Mouse (Mus musculus) ES-CJ7 (cell line): Measurements from ENCODE around the gene Parva.

Experiments used
- DNase-seq: peaks from one replicate; pipeline ENCODE4 v3.0.0; 2011; ENCODE audit warnings: low read depth, low spot score

The Parva gene

DNA sequence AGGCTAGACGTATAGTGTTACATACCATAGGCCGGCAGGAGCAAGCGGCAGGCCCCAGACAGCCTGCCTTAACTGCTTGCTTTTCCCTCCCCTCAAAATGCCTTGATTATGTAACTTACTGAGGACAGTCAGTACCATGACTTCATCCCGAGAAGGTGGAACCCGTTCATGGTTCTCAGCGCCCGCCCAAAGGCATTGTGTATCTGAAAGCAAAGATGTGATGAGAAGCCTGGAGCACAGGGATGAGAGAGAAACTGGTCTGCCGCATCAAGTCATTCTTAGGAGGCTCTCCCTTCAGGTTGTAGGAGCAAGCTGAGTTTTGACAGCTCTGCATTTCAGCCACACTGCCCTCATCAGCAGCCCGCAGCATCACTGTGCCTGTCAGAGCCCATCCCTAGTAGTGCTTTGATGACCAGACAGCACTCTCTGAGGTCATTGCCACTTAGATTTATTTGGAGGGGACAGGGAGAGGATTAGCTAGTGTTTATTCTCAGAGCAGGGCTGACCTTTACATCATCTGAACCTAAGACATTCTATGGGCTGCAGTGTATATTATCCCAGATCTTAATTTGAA lies 45.5 kb downstream of the Parva start:
- DNase-seq: no peak

DNA sequence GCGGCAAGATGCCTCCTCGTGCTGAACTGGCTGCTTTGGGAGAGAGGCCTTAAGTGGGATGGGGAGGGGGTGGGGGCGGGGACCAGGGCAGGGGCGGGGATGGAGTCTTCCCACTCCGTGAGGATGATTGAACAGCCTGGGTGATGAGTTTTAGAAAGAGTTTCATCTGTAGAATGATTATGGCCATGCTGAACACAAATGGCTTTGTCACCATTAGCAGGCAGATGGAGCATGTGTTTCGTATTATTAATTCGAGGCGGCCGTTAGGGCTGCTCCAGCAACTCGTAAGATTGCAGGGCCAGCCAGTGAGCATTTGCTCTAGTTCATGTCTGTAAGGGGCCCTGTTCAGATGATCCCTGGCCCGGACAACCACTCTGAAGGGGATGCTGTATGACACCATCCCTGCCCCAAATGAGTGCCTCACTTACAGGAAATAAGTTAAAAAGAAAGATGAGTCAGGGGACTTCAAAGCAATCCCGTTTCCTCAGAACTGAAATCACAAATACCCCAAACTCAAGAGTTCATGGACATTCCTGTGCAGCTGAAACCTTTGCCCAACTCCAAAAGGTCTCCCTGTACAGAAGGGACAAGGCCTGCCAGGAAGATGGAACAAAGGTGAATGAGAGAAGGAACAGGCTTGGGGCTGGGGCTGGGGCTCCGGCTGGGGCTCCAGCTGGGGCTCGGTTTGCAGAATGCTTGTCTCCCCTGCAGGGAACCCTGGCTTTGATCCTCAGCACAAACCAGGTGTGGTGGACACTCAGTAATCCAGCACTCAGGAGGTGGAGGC lies 46.5 kb downstream of the Parva start:
- no peak for DNase-seq

DNA sequence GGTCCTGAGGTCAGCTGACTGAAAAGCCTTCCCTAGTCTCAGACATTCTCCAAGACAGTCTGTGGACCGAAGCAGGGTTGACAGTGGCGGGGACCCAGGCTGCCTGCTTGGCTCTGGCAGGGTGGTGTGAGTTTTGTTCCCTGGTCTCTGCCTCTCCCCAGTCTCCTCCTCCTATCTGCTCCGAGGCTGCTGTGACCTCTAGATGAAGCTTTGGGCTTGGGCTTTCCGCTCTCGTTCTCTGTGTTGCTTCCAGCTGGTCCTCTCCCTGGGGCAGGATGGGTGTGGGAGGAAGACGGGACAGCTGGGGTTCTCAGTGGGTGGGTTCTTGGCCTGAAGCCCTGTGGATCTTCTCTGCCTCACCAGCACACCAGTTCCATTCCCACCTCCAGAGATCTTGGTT lies 51.8 kb downstream of the Parva start:
- peak; percentile 38 for DNase-seq

DNA sequence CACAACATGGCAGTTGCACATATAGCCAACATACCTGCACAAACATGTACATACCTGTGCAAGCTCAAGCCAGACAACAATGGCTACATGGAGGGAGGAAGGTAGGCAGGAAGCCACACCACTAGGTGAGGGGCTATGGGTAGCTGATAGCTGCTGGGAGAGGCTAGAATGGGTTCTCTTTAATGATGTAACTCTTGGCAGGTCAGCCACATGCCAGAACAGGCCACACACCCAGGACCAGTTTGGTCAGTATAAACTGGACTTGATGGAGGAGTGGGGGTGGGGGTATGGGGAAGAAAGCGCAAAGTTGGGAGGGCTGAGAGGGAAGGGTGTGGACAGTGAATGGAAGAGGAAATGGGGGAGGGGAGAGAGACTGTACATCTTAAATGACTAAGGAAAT lies 53.7 kb downstream of the Parva start:
- no peak for DNase-seq

DNA sequence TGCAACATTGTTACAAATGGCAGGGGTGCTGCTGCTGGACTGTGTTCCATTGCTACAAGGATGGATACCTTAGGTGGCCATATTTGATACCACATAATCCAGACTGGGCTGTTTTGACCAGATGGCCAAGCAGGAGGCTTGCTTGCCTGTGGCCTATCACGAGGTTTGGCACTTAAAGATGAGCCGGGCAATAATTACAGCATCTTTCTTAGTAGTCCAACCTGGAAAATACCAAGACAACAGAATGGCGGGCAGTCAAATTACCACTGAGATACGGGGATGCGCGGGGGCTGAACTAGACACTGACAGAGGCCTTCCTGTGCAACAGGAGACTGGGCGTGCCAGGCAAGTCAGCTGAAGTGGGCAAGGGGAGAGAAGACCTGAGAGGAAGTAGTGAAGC lies 55.3 kb downstream of the Parva start:
- no peak for DNase-seq

DNA sequence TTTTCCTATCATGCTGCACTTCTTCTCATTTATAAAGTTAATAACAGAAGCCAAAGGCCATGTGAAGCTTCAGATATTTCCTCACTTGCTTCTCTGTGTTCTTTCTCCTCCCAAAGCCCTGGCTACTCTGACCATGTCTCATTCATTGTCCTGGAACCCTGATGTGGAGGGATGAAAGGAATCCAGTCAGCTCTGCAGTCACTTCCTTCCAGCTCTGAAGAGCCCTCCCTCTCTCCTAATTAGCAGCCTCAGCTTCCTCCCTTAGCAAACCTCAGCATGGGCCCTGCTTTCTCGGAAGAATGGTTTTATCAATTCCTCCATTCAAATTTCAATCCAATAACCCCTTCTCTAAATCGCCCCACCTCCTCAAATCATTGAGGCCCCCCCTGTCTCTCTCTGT lies 56.1 kb downstream of the Parva start:
- DNase-seq: no peak

DNA sequence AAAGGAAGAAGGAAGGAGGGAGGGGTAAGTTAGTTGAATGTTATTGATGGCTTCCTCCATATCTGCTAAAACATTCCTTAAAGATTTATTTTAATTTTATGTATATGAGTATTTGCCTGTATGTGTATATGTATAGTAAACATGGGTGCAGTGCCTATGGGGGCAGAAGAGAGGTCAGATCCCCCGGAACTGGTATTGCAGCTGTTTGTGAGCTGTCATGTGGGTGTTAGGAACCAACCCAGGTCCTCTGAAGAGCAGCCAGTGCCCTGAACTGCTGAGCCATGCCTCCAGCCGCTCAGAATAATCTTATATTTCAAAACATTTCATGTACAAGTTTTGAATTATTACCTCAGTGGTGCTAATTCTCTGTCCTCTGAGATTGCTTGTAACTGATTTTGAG lies 63.5 kb downstream of the Parva start:
- DNase-seq: no peak

DNA sequence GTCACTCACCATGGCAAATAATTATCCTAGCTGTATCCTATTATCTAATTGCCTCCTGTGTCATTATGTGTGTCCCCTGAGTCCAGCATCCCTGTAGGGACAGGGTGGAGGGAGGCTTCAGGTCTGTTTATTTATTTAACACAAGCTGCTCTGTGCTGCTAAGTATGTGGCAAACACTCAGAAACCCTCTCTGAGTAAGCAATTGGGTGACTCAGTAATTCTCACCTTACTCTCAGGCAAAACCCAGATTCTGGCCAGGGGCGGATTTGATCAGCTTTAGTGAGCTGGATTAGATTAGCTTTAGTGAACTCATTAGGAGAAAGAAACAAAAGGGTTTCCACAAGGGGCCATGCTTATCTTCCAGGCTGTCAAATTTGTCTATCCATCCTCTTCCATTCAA lies 64.4 kb downstream of the Parva start:
- DNase-seq: no peak

DNA sequence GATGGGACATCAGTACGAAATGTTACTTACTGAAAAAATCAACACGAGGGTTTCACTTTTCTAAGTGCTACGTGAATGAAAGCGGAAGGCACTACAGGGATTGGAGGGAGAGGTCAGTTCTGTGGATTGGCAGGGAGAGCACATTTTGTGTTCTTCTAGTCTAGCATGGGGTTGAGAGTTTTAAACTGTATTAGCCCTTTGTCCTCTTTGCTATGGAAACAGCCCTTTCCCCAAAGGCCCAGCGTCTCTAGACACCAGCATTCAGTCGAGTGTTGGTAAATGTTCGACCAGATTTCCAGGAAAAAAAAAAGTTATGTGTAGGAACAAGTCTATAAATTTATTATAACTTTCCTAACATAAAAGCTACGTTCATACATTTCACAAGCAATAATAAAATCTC lies 68.6 kb downstream of the Parva start:
- no peak for DNase-seq

DNA sequence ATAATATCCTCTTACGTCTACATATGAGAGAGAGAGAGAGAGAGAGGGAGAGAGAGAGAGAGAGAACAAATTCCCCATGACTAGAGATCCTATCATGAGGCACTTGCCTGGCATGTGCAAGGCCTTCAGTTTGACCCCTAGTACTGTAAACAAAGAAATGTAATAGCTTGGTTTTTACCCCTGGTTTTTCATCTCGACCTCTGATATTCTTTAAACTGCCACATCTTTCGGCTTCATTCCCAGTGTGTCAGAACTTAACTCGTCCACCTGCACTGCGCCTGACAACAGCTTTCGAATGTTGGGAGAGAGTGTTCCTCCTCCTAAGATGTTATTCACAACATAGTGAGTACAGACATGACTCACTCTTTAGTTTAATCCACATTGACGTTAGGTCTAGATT lies 69.6 kb downstream of the Parva start:
- DNase-seq: no peak

DNA sequence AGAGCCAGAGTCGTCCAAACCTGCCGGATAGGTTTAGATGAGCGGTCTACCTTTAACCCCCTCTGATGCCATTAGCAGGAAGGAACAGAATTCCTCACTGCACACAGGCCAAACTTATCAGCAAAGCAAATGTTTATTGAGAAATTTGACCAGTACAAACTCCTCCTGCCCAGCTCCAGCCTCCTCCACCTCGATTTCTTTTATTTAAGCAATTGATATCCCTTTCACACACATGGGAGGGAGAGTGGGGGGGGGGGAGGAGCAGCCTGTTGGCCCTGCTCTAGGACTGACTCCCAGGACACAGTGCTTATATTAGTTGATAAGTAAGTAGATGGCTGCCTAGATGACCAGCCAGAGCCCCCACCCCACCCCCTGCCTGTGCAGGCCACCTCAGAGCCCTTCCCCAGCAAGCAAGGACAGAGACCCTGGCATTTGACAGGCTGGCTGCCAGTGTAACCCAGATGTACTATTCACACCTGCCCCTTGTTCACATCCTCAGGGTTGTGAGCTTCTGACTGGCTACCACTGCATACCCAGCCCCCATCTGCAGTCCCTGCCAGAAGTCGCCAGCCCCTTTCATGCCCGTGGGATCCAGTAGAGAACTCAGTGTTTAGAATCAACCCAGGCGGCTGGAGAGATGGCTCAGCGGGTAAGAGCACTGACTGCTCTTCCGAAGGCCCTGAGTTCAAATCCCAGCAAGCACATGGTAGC lies 71.4 kb downstream of the Parva start:
- DNase-seq: no peak

DNA sequence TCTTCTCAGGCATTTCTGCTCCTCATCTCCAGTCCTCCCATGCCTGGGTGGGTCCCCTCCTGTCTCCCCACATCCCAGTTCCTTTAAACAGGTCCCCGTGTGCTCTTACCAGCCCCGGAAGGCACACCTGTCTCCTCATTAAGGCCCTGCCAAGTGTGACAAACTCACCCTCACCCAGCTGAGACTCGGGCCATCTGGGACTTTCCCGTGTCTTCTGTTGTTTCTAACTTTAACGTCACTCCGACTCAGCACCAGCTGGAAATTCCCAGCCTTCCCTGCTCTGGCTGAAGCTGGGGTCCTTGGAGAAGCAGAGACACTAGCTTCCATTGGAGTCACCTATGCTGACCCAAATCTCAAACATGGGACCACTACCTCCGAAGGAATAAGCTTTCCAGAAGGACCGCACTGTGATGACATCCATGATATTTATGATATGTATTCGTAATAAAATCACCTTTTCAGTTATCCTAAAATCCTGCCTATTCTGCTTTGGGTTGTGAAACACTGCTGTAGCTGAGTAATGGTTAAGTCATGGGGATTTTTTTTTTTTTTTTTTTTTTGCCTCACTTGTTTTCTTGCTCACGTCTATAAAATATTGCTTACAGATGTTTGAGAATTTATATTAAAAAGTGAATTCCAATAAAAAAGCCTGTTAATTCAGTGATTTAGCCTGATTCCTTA lies 72.3 kb downstream of the Parva start:
- no peak for DNase-seq

DNA sequence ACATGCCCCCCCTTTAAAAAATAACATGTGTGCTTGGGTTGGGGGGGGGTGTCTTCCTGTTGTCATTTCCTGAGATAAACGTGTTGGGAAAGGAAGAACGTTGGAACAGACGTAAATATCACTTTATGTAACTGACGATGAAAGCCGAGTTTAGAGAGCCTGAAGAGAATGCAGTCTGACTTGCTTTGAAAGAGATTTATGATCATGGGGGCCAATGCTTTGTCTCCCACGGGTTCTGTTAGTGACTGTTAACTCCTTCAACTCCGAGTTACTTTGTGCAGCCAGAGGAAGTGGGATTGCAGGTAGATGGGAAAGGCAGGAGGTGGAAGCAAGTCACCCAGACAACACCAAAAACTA lies 72.8 kb downstream of the Parva start:
- no peak for DNase-seq

DNA sequence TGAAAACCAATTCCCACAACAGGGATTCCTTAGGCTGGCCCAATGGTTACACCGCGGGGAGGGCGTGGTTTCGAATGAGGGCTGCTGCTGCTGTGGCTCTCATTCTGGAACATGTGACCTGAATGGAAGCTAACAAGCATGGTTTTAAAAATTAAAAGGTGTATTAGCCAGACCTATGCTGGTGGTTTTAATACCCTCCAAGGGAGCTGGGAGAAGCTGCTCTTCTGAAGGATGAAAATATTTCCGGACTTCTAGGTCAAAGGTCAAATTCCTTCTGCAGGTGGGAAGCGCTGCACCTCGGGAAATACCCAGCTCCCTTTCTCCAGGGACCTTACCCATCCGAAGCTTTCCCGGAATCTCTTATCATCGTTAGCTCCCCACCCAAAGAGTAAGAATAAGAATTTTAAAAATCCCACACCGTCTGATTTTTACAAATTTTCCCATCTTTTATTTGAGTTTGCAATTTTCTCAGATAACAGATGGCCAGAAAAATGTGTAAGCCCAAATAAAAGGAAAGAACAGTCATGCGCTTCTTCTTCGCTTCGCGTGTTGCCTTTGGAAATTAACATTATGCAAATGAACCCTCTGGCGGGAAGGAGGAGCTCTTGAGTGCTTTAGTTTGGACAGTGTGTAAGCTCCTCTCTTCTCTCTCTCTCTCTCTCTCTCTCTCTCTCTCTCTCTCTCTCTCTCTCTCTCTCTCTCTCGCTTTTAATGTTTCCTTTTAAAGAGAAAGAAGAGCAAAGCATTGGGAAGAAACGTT lies 74.9 kb downstream of the Parva start:
- DNase-seq: peak; percentile 63

DNA sequence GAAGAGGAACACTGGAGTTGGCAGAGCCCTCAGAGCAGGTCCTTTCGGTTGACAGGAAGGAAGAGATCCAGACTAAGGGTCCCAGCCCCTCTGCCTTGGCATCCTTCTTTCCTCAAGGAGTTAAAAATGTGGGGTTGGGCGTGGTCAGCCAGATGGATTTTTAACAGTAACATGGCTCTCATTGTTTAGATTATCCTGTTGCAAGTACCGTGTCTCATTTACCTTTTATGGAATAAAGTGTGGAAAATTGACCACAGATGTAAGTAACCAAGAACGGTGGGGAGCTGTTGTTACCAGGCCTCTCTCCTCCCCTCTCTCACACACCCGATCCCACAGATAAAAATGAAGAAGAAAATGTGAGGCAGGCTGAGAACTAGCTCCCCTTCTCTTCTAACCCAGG lies 75.5 kb downstream of the Parva start:
- peak; percentile 24 for DNase-seq

DNA sequence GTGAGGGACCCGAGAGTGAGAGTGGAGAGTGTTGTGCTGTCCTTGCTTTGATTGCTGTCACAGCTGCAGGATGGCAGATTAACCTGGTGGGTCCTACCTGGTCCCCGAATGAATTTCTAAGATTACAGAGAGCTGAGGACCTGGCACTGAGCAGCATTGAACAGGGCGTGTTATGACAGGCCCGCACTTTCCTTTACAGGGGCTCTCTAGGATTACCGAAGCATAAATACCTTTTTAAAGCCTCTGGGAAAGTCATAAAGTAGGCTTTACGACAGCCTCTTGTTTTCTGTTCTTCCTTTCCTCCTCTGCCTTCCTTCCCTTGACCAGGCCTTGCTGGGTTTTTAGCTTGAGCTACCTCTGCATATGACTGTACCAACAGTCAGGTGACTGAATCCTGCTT lies 76.1 kb downstream of the Parva start:
- DNase-seq: no peak

DNA sequence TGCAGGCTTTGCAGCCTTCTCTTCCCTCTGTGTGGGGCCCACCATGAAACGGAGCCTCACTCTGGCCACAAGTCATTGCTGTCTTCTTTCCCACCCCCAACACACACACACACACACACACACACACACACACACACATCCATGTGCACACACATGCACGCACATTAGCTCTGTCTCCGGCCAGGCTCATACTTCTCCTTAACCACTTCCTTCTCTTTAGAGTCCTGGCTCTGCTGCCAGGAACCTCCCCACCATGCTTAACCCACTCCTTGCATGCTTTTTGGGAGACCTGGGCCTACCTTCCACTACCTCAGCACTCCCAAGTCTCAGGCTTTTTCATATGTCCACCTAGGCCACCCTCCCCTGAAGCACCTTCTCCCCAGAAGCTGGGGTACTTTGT lies 76.6 kb downstream of the Parva start:
- DNase-seq: no peak

DNA sequence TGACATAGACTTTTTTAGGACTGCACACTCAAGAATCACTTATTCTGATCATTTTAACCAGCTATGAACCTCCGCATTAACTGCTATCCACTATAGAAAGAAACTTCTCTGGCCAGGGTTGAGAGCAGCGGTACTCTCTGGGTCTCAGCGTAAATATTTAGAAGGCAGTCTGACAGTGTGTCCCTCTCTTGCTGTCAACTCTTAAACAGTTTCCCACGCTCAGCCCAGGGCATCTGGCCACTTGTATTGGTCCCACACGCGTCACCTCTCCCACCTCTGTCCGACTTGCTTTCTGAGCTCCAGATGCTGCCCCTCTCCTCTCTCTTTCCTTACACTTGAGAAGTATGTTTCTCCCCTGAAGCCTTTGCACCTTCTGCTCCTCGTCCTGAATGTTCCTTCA lies 81.8 kb downstream of the Parva start:
- no peak for DNase-seq

DNA sequence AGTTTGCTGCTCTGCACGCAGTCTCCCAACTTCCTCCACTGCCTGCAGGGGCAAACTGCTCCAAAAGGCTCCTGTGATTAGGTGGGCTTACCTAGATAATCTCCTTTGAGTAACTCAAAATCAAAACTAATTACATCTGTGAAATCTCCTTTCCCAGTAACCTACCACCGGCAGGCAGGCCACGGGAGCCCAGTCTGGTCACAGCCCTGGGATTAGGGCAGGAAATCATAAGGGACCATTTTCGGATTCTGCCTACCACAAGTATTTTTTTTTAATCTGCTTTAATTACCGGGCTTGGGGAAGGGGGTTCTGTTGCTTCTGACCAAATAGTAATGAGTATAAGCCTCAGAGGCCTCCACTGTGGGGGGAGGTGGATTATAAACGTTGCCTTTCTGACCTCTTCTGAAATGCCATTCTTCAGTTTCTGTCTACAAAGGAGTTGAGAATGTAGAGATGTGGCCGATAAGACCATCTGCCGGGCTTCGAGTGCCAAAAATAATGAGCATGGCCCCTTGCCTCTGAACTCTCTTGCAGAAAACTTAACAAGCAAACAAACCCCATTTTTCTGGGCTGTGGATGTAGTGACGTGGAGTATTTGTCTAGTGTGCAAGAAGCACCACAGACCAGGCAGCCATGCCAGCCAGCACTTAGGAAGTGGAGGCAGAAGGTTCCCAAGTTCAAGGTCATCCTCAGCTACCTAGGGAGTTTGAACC lies 83.2 kb downstream of the Parva start:
- DNase-seq: no peak

DNA sequence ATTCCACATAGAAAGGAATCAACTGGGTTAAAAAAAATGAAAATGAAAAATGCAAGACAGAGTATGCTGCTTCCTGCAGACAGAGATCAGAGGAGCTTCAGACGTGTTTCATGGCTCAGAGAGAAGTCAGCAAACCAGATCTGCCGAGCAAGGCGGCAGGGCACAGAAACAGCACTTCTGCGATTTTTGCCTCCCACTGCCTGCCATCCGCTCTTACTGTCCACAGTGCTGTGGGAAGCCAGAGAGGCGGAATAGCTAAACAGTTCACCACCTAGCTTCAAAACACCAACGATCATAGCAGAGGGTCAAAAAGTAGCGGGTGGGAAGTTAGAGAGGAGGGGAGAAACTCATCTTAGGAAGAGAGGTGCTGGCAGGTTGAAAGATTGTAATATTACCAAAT lies 84.0 kb downstream of the Parva start:
- DNase-seq: no peak

DNA sequence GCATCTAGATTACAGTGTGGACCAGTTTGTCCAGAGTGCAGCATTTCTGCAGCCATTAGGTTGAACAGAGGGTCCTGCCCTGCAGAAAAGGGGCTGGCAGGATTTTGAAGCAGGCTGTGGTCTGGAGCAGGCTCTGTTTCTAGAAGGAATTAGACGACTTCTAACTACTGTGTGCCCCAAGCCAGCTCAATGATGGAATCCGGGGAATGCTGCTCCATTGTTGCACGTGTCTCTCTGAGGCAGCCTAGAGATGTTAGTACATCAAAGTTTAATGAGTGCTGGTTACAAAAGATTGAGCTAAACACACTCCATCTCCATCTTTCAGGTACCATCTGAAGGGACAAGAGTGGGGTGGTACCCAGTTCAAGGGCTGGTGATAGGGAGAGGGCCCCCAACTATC lies 85.0 kb downstream of the Parva start:
- DNase-seq: no peak
